Mouse (Mus musculus): ENCODE data around the gene Gm20708.

- TF ChIP-seq CTCF (IDR thresholded peaks at IDR 0.05; ENCODE audit: insufficient read depth, low read depth, low read length) (no peak), POLR2A (IDR thresholded peaks at IDR 0.05; ENCODE audit: insufficient read depth, low read depth, low read length) (no peak)
These were observed 29.1 kb downstream of the Gm20708 start for GRCm38 (mm10) chr11:117838572-117838971.
